Mouse (Mus musculus) CH12.LX (cell line): ENCODE data around the gene Lmf1. TPM values are rescaled to one million over a fixed set of nuclear protein-coding genes. Genes with fewer than 3 reads are reported as not detected.
A peak's percentile ranks its signal among the peaks of the same experiment; 100 is the strongest.

Source experiments
- DNase-seq: peaks from one replicate; pipeline ENCODE4 v3.0.0-alpha.2; 2013; ENCODE audit errors: extremely low read depth
- H3K27ac ChIP-seq: 2 replicates; pipeline ENCODE4 v1.5.1; 2012; ENCODE audit warnings: low read depth, mild to moderate bottlenecking, control low read depth, moderate library complexity; ENCODE audit not compliant: insufficient read depth
- H3K27me3 ChIP-seq: replicated peaks from 2 replicates; pipeline ENCODE3; 2012; ENCODE audit warnings: inconsistent platforms
- H3K36me3 ChIP-seq, 2 experiments: replicated peaks in 1 of 2; 2 replicates each; pipeline versions ENCODE3 to v1.6.1; 2012; ENCODE audit warnings: inconsistent platforms in 1 of 2, low read length in 1 of 2, mild to moderate bottlenecking in 1 of 2, mixed read lengths in 1 of 2, moderate library complexity in 1 of 2; ENCODE audit not compliant: control insufficient read depth in 1 of 2, insufficient read depth in 1 of 2
- H3K4me1 ChIP-seq, 2 experiments: 2 replicates each; pipeline ENCODE4 v1.6.1; 2012; ENCODE audit warnings: inconsistent platforms in 1 of 2, moderate library complexity in 1 of 2; ENCODE audit not compliant: insufficient read depth in 2 of 2, control insufficient read depth in 1 of 2
- H3K4me2 ChIP-seq: 2 replicates; pipeline ENCODE4 v1.6.1; 2012; ENCODE audit warnings: low read depth, mild to moderate bottlenecking, control low read depth; ENCODE audit not compliant: poor library complexity, insufficient read depth, severe bottlenecking
- H3K4me3 ChIP-seq, 3 experiments: fragments of 150-350 bp in 1 of 3; sonication (generic) in 1 of 3; replicated peaks in 1 of 3; 2 replicates each; pipeline versions ENCODE3 to v1.5.1; 2011 to 2012; ENCODE audit warnings: low read depth in 2 of 3, low read length in 2 of 3, mild to moderate bottlenecking in 2 of 3, moderate library complexity in 2 of 3, control low read depth in 1 of 3, improper control_type of control experiment in 1 of 3, inconsistent platforms in 1 of 3, mixed read lengths in 1 of 3; ENCODE audit not compliant: poor library complexity in 1 of 3
- H3K79me2 ChIP-seq: replicated peaks from 2 replicates; pipeline ENCODE4 v1.6.1; 2012; ENCODE audit warnings: mild to moderate bottlenecking, moderate library complexity; ENCODE audit not compliant: control insufficient read depth, poor library complexity, insufficient read depth, severe bottlenecking; ENCODE audit errors: extremely low read depth
- H3K9ac ChIP-seq: 2 replicates; pipeline ENCODE4 v1.6.1; 2012; ENCODE audit warnings: low read depth, mild to moderate bottlenecking, control low read depth, moderate library complexity; ENCODE audit not compliant: insufficient read depth
- H3K9me3 ChIP-seq: replicated peaks from 2 replicates; pipeline ENCODE3; 2012; ENCODE audit warnings: low read length, inconsistent platforms, mixed read lengths
- CHD2 ChIP-seq: IDR thresholded peaks from 2 replicates; pipeline ENCODE4 v1.6.1; 2011; ENCODE audit warnings: low read length, improper control_type of control experiment
- ELF1 ChIP-seq: IDR thresholded peaks from 2 replicates; pipeline ENCODE4 v1.6.1; 2014; ENCODE audit warnings: low read depth, mild to moderate bottlenecking, inconsistent platforms, low read length, improper control_type of control experiment
- EP300 ChIP-seq: IDR thresholded peaks from 2 replicates; pipeline ENCODE4 v1.6.1; 2011; ENCODE audit warnings: low read length, improper control_type of control experiment
- GABPA ChIP-seq: IDR thresholded peaks from 2 replicates; pipeline ENCODE4 v1.6.1; 2012; ENCODE audit warnings: low read depth, low read length, improper control_type of control experiment, inconsistent platforms; ENCODE audit not compliant: insufficient replicate concordance
- IRF4 ChIP-seq: IDR thresholded peaks from 2 replicates; pipeline ENCODE4 v1.6.1; 2014; ENCODE audit warnings: low read depth, mild to moderate bottlenecking, inconsistent platforms, low read length, improper control_type of control experiment
- JUN ChIP-seq: IDR thresholded peaks from 2 replicates; pipeline ENCODE4 v1.6.1; 2011; ENCODE audit warnings: low read depth, mild to moderate bottlenecking, low read length, improper control_type of control experiment, moderate library complexity; ENCODE audit not compliant: insufficient read depth
- JUND ChIP-seq: conservative IDR thresholded peaks from 2 replicates; pipeline ENCODE4 v1.6.1; 2011; ENCODE audit warnings: low read depth, low read length, improper control_type of control experiment
- KAT2A ChIP-seq: IDR thresholded peaks from 2 replicates; pipeline ENCODE4 v1.6.1; 2012; ENCODE audit warnings: low read length, improper control_type of control experiment, inconsistent platforms; ENCODE audit not compliant: insufficient replicate concordance
- MAFK ChIP-seq: IDR thresholded peaks from 2 replicates; pipeline ENCODE4 v1.6.1; 2011; ENCODE audit warnings: low read length, improper control_type of control experiment; ENCODE audit not compliant: insufficient replicate concordance
- MEF2A ChIP-seq: IDR thresholded peaks from 2 replicates; pipeline ENCODE4 v1.6.1; 2014; ENCODE audit warnings: low read depth, mild to moderate bottlenecking, inconsistent platforms, low read length, improper control_type of control experiment, borderline replicate concordance
- MXI1 ChIP-seq: IDR thresholded peaks from 2 replicates; pipeline ENCODE4 v1.6.1; 2011; ENCODE audit warnings: mild to moderate bottlenecking, low read depth, low read length, improper control_type of control experiment
- NELFE ChIP-seq: IDR thresholded peaks from 2 replicates; pipeline ENCODE4 v1.6.1; 2011; ENCODE audit warnings: low read depth, low read length, improper control_type of control experiment
- PAX5 ChIP-seq: IDR thresholded peaks from 2 replicates; pipeline ENCODE4 v1.6.1; 2012; ENCODE audit warnings: low read length, inconsistent platforms, mixed read lengths
- POLR2A ChIP-seq: IDR thresholded peaks from 2 replicates; pipeline ENCODE4 v1.6.1; 2011; ENCODE audit warnings: low read depth, mild to moderate bottlenecking, improper control_type of control experiment, low read length
- POLR2AphosphoS2 ChIP-seq: IDR thresholded peaks from 2 replicates; pipeline ENCODE4 v1.6.1; 2011; ENCODE audit warnings: low read depth, low read length, improper control_type of control experiment
- RAD21 ChIP-seq: IDR thresholded peaks from 2 replicates; pipeline ENCODE4 v1.6.1; 2011; ENCODE audit warnings: low read depth, mild to moderate bottlenecking, low read length, improper control_type of control experiment, moderate library complexity
- RCOR1 ChIP-seq: conservative IDR thresholded peaks from 2 replicates; pipeline ENCODE4 v1.6.1; 2012; ENCODE audit warnings: low read depth, mild to moderate bottlenecking, inconsistent platforms, low read length, improper control_type of control experiment
- SMC3 ChIP-seq: IDR thresholded peaks from 2 replicates; pipeline ENCODE4 v1.6.1; 2011; ENCODE audit warnings: low read depth, low read length, improper control_type of control experiment
- ZKSCAN1 ChIP-seq: IDR thresholded peaks from 2 replicates; pipeline ENCODE4 v1.6.1; 2012; ENCODE audit warnings: low read depth, inconsistent platforms, low read length, improper control_type of control experiment, borderline replicate concordance
- dilution Hi-C: fragments of 300-500 bp; cut with MboI; formaldehyde crosslinking; loops from 2 replicates; pipeline ENCODE4 v1.14.3; 2020; ENCODE audit warnings: low sequenced_read_pairs; ENCODE audit not compliant: extremely low pct_unique_long_range_greater_than_20kb, extremely low pct_ligation_motif_present
- in situ Hi-C: fragments of 300-500 bp; cut with MboI; formaldehyde crosslinking; loops from 3 replicates; pipeline ENCODE4 v1.14.3; 2019; ENCODE audit warnings: low sequenced_read_pairs, low pct_ligation_motif_present, low pct_unique_long_range_greater_than_20kb, mixed read lengths
- polyA plus RNA-seq: library from polyadenylated mRNA; unstranded; fragments of >175 nt; gene quantifications from 2 replicates; pipeline ENCODE4 v1.2.1, GENCODE M21; 2012; ENCODE audit warnings: low read depth; ENCODE audit not compliant: insufficient read length
- total RNA-seq, 2 experiments: library from RNA; depleted of rRNA; stranded (reverse); fragments of 300-350 nt in 1 of 2; fragments of >200 nt in 1 of 2; gene quantifications; 2 replicates each; pipeline ENCODE4 v1.2.3; 2012 to 2014

Gene Lmf1
- total and polyA plus RNA-seq, 3 experiments = 13.3 to 26.9 (median 15.2) TPM

DNA sequence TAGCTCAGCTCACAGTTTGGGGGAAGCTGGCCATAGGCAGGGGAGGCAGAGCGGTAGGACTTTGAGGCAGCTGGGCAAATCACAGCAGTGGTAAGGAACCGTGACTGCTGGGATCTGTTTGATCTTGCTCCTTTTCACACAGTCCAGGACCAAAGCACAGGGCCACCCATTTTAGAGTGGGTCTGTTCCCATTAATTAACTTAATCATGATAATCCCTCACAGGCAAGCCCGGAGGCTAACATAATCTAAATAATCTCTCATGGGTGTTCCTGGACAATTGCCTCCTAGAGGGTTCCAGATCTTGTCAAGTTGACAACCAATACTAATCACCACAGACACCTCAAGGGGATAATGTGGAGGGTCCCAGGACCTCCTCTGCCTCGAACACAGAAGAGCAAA lies 19.3 kb upstream of the Lmf1 start:
- H3K27ac ChIP-seq = no peak overlapping the region
- no peak overlapping the region for H3K4me2 ChIP-seq
- no peaks in the 10 kb centered on the region for H3K79me2 ChIP-seq
- DNase-seq = no peak
- no peak overlapping the region for H3K4me3 ChIP-seq
- in situ Hi-C loops = no loop called here
- dilution Hi-C loops = no loop called here
- H3K36me3 ChIP-seq = no peaks in the 10 kb centered on the region
- no peak overlapping the region for H3K9ac ChIP-seq
- no peaks in the 10 kb centered on the region for H3K9me3 ChIP-seq
- no peak for TF ChIP-seq SMC3
- TF ChIP-seq POLR2A = no peak
- no peak for TF ChIP-seq ZKSCAN1
- no peak for TF ChIP-seq PAX5
- TF ChIP-seq MAFK = no peak
- TF ChIP-seq KAT2A = no peak
- TF ChIP-seq RCOR1 = no peak
- no peak for TF ChIP-seq ELF1
- no peak for TF ChIP-seq JUND
- no peak for TF ChIP-seq EP300
- TF ChIP-seq MXI1 = no peak
- TF ChIP-seq GABPA = no peak
- peaks cover 3 to 12% of the 10 kb centered on the region in 2 experiments; a peak in 3 of 4 replicates for H3K4me1 ChIP-seq
- peaks cover 93% of the 10 kb centered on the region for H3K27me3 ChIP-seq

DNA sequence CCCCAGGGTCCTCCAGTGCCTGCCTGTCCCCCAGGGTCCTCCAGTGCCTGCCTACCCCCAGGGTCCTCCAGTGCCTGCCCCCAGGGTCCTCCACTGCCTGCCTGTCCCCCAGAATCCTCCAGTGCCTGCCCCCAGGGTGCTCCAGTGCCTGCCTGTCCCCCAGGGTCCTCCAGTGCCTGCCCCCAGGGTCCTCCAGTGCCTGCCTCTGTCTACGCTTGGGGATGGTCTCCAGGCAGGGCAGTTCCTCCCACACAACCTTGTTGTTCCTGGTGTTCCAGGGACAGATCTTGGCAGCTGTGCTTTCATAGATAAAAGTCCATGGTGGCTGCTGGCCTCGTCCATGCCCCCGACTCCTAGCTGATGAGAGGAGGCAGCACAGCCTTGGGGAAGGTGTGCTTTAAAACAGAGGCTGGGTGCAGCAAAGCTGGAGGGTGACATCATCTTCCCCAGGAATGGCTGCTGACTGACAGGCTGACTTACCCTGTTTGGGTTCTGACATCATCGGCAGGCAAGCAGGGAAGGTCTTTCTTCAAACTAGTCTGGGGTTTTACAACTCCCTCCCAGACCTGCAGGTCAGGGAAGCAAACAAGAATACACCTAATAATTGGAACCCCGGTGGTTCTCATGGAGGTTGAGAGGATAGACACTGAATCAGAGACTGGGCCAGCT lies 18.2 kb upstream of the Lmf1 start:
- TF ChIP-seq CHD2 (no peak), MEF2A (peak; percentile 59; the same call in 1 of the 2 replicates), NELFE (no peak), RAD21 (no peak), POLR2AphosphoS2 (no peak), JUN (no peak), IRF4 (no peak), ELF1 (no peak)
- no peak overlapping the region for H3K4me3 ChIP-seq
- dilution Hi-C loops (no loop called here), in situ Hi-C loops (no loop called here)
- H3K27me3 ChIP-seq = peaks cover 91% of the 10 kb centered on the region
- no peaks in the 10 kb centered on the region for H3K9me3 ChIP-seq
- H3K4me1 ChIP-seq = peaks cover 10 to 14% of the 10 kb centered on the region in 2 experiments
- H3K4me2 ChIP-seq = no peak overlapping the region
- no peaks in the 10 kb centered on the region for H3K36me3 ChIP-seq
- H3K27ac ChIP-seq = no peak overlapping the region
- H3K9ac ChIP-seq = no peak overlapping the region
- H3K79me2 ChIP-seq = no peaks in the 10 kb centered on the region
- no peak for DNase-seq
